Mouse (Mus musculus) limb, embryonic 13.5 days (tissue): ENCODE data around the gene Ptges. TPM values are rescaled to one million over a fixed set of nuclear protein-coding genes. Genes with fewer than 3 reads are reported as not detected.

Source experiments
- ATAC-seq: fragments of 200-750 bp; cut with Nextera tagmentation; 2 replicates; pipeline ENCODE4 v1.8.0; 2017; ENCODE audit warnings: low read depth, moderate number of reproducible peaks, moderate TSS enrichment; ENCODE audit not compliant: low FRiP score
- H3K27ac ChIP-seq: fragments of 300-500 bp; sonication (generic); 2 replicates; pipeline ENCODE4 v1.5.1; 2015; ENCODE audit warnings: inconsistent platforms, mild to moderate bottlenecking, moderate library complexity
- H3K27me3 ChIP-seq: fragments of 300-500 bp; sonication (generic); 2 replicates; pipeline ENCODE4 v1.6.1; 2015; ENCODE audit warnings: mild to moderate bottlenecking, inconsistent platforms
- H3K36me3 ChIP-seq: fragments of 300-500 bp; sonication (generic); 2 replicates; pipeline ENCODE4 v1.6.1; 2015; ENCODE audit warnings: inconsistent platforms, mild to moderate bottlenecking, moderate library complexity
- H3K4me1 ChIP-seq: fragments of 300-500 bp; sonication (generic); 2 replicates; pipeline ENCODE4 v1.6.1; 2015; ENCODE audit warnings: inconsistent platforms
- H3K4me2 ChIP-seq: fragments of 300-500 bp; sonication (generic); replicated peaks from 2 replicates; pipeline ENCODE4 v1.6.1; 2015; ENCODE audit warnings: inconsistent platforms, mild to moderate bottlenecking, moderate library complexity
- H3K4me3 ChIP-seq: fragments of 300-500 bp; sonication (generic); 2 replicates; pipeline ENCODE4 v1.5.1; 2015; ENCODE audit warnings: moderate library complexity, mild to moderate bottlenecking, inconsistent platforms
- H3K9ac ChIP-seq: fragments of 300-500 bp; sonication (generic); 2 replicates; pipeline ENCODE4 v1.6.1; 2015; ENCODE audit warnings: mild to moderate bottlenecking, inconsistent platforms
- H3K9me3 ChIP-seq: fragments of 300-500 bp; sonication (generic); 2 replicates; pipeline ENCODE4 v1.6.1; 2016; ENCODE audit warnings: inconsistent platforms
- WGBS: fragments of 180-500 bp; shearing (Covaris S2); methylation state at CpG from one replicate; pipeline ENCODE4 v1.1.7; 2015; 5-methylcytosine and 5-hydroxymethylcytosine counted together
- polyA plus RNA-seq: library from polyadenylated mRNA; unstranded; fragments of >200 nt; fragmentation: Nextera tagmentation; extraction: Ambion mirVana; gene quantifications from 2 replicates; pipeline ENCODE4 v1.2.1, GENCODE M21; 2015

The Ptges gene
- polyA plus RNA-seq, 1 experiment from 2014 or later, result 16.4 TPM

DNA sequence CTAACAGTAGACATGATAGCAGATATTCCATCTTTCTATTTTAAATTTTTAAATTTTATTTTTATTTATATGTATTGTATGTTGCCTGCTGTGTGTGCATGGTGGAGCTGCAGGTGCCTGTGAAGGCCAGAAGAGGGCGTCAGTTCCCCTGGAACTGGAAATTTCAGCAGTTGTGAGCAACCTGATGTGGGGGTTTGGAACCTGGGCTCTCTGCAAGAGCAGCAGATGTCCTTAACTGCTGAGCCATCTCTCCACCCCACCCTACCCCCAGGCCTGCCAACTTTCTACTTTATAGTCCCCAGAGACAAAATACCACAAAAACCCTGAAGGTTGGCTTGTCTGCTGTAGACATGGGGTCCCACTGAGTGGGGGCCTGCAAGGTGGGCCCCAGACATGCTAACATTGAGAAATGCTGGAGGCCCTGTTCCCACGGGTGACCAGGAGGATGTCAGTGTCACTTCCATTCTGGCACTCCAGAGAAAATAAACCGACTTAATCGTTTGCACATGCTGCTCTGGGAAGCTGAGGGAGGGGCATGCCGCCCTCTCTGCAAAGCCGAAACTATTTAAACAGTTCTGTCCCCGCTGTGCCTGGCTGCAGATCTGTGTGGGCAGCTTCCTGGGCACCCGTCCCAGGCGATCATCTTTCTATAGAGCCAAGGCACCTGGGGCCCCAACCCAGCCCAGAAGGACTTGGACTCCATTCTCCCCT lies 44.1 kb downstream of the Ptges start:
- H3K4me1 ChIP-seq, result peaks cover 13% of the 10 kb centered on the region
- H3K9ac ChIP-seq, result peak overlapping the region; percentile 31; the same call in 1 of the 2 replicates
- peak; percentile 70 for ATAC-seq
- no peaks in the 10 kb centered on the region for H3K27me3 ChIP-seq
- peaks cover 5% of the 10 kb centered on the region; the same call in 1 of the 2 replicates for H3K9me3 ChIP-seq
- 15% methylated on average over 9 of the region's 9 CpGs for WGBS
- peaks cover 43% of the 10 kb centered on the region for H3K36me3 ChIP-seq
- H3K4me3 ChIP-seq, result no peak overlapping the region
- H3K27ac ChIP-seq, result peak overlapping the region; percentile 83
- peak overlapping the region; percentile 21 for H3K4me2 ChIP-seq

- H3K27ac ChIP-seq, result peak overlapping the region; percentile 83
- ATAC-seq, result no peak
- peaks cover 5% of the 10 kb centered on the region; the same call in 1 of the 2 replicates for H3K9me3 ChIP-seq
- 96% methylated on average over 4 of the region's 4 CpGs for WGBS
- H3K4me2 ChIP-seq, result no peak overlapping the region
- H3K27me3 ChIP-seq, result no peaks in the 10 kb centered on the region
- peaks cover 48% of the 10 kb centered on the region for H3K36me3 ChIP-seq
- H3K9ac ChIP-seq, result no peak overlapping the region
- no peak overlapping the region for H3K4me3 ChIP-seq
- H3K4me1 ChIP-seq, result peaks cover 13% of the 10 kb centered on the region
These were observed 44.8 kb downstream of the Ptges start for GRCm38 (mm10) chr2:30884852-30885373.

DNA sequence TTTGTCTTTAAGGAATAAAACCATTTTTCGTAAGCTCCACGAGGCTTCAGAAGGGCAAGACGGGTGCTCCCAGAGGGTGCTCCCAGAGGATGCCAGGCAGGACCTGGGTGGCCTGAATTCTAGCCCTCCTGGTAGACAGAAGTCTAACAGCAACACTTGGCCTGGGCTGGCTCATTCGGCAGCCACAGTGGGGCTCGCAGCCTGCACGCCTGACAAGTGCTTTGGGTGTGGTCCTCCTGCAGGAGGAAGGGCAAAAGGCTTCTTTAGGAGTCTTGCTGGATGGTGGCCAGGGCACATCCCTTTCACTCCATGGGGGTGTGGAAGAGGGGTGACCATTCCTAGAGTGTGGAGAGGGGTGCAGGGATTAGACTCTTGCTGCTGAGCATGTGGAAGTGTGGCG lies 48.4 kb downstream of the Ptges start:
- no peak overlapping the region; the same call in 1 of the 2 replicates for H3K27ac ChIP-seq
- H3K4me2 ChIP-seq, result no peak overlapping the region
- peaks cover 63% of the 10 kb centered on the region for H3K36me3 ChIP-seq
- peaks cover 13% of the 10 kb centered on the region for H3K4me1 ChIP-seq
- H3K9ac ChIP-seq, result no peak overlapping the region
- 85% methylated on average over 7 of the region's 7 CpGs for WGBS
- peaks cover 5% of the 10 kb centered on the region; the same call in 1 of the 2 replicates for H3K9me3 ChIP-seq
- H3K4me3 ChIP-seq, result no peak overlapping the region
- ATAC-seq, result no peak
- no peaks in the 10 kb centered on the region for H3K27me3 ChIP-seq

GRCm38 (mm10) chr2:30879481-30879880 lies 50.2 kb downstream of the Ptges start:
- H3K27ac ChIP-seq, result no peak overlapping the region
- no peak overlapping the region for H3K9ac ChIP-seq
- no peaks in the 10 kb centered on the region for H3K9me3 ChIP-seq
- H3K4me2 ChIP-seq, result no peak overlapping the region
- peaks cover 21% of the 10 kb centered on the region for H3K4me1 ChIP-seq
- ATAC-seq, result no peak
- WGBS, result 93% methylated on average over 15 of the region's 15 CpGs
- no peak overlapping the region for H3K4me3 ChIP-seq
- no peaks in the 10 kb centered on the region for H3K27me3 ChIP-seq
- peaks cover 56% of the 10 kb centered on the region for H3K36me3 ChIP-seq

- peak overlapping the region; percentile 80 for H3K27ac ChIP-seq
- WGBS, result 41% methylated on average over 11 of the region's 11 CpGs
- H3K36me3 ChIP-seq, result peaks cover 27% of the 10 kb centered on the region
- no peak overlapping the region for H3K4me3 ChIP-seq
- H3K4me1 ChIP-seq, result peaks cover 56% of the 10 kb centered on the region
- no peaks in the 10 kb centered on the region for H3K27me3 ChIP-seq
- H3K9ac ChIP-seq, result no peak overlapping the region
- H3K4me2 ChIP-seq, result peak overlapping the region; percentile 34; the same call in 1 of the 2 replicates
- H3K9me3 ChIP-seq, result no peaks in the 10 kb centered on the region
- peak; percentile 17; the same call in 1 of the 2 replicates for ATAC-seq
These were observed 53.8 kb downstream of the Ptges start for GRCm38 (mm10) chr2:30875621-30876432.

DNA sequence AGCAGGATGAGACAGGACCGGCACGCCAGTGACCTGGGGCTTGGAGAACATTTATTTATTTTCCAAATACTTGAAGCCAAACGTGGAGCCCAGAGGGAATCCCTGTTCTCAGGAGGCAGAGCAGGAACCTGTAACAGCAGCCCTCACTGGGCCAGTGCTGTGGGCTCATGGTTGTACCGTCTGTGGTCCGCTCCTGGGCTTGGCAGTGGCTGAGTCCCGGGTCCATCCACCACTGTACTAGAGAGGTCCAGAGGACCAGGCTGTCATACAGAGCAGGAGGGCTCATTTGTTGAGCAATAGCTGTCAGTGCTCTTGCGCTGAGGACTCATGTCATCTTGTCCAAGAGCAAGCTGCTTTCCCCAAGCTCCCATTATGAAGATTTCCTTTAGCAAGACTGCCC lies 54.6 kb downstream of the Ptges start:
- Histone ChIP-seq H3K4me3 (no peak overlapping the region), H3K9me3 (no peaks in the 10 kb centered on the region), H3K9ac (no peak overlapping the region), H3K27me3 (no peaks in the 10 kb centered on the region), H3K4me2 (0 out of 2 replicates have a peak overlapping the region, but pooled peaks have one; percentile 34), H3K27ac (peak overlapping the region; percentile 80), H3K36me3 (peaks cover 20% of the 10 kb centered on the region), H3K4me1 (peaks cover 63% of the 10 kb centered on the region)
- ATAC-seq, result no peak
- 61% methylated on average over 7 of the region's 7 CpGs for WGBS

- peaks cover 70% of the 10 kb centered on the region for H3K4me1 ChIP-seq
- H3K27me3 ChIP-seq, result no peaks in the 10 kb centered on the region
- no peak for ATAC-seq
- no peaks in the 10 kb centered on the region for H3K9me3 ChIP-seq
- peaks cover 15% of the 10 kb centered on the region for H3K36me3 ChIP-seq
- H3K27ac ChIP-seq, result peak overlapping the region; percentile 93; the same call in 1 of the 2 replicates
- WGBS, result 30% methylated on average over 10 of the region's 10 CpGs
- no peak overlapping the region for H3K4me3 ChIP-seq
- peak overlapping the region; percentile 43; the same call in 1 of the 2 replicates for H3K9ac ChIP-seq
- H3K4me2 ChIP-seq, result peak overlapping the region; percentile 14; the same call in 1 of the 2 replicates
These were observed 55.2 kb downstream of the Ptges start for GRCm38 (mm10) chr2:30874445-30874844.

DNA sequence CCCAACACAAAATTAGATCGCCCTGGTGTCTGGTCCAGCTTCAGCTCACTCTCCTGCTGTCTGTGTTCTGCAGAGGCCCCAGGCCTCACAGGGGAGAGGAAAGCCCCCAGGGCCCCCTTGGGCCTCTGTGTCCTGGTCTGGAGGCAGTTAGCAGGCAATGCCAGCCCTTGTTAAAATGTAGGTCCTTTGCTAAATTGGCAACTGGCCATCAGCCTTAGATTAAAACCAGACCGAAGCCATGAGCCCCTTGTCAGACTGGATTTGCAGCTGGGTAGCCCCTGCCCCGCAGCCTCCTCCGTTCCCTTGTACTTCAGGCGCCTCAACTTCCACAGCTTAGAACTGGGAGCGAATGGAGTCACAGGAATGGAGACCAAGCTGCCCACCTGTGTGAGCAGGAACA lies 57.0 kb downstream of the Ptges start:
- Histone ChIP-seq H3K27ac (peak overlapping the region; percentile 93), H3K9me3 (no peaks in the 10 kb centered on the region), H3K9ac (peak overlapping the region; percentile 55), H3K4me3 (no peak overlapping the region), H3K36me3 (peaks cover 9% of the 10 kb centered on the region; the same call in 1 of the 2 replicates), H3K27me3 (no peaks in the 10 kb centered on the region), H3K4me2 (peak overlapping the region; percentile 32; the same call in 1 of the 2 replicates), H3K4me1 (peaks cover 72% of the 10 kb centered on the region)
- 12% methylated on average over 6 of the region's 6 CpGs for WGBS
- peak; percentile 53 for ATAC-seq

- Histone ChIP-seq H3K36me3 (peaks cover 9% of the 10 kb centered on the region; the same call in 1 of the 2 replicates), H3K27ac (peak overlapping the region; percentile 85), H3K4me3 (no peak overlapping the region), H3K4me1 (peaks cover 70% of the 10 kb centered on the region), H3K9ac (0 out of 2 replicates have a peak overlapping the region, but pooled peaks have one; percentile 36), H3K9me3 (no peaks in the 10 kb centered on the region), H3K27me3 (no peaks in the 10 kb centered on the region), H3K4me2 (no peak overlapping the region)
- WGBS, result 74% methylated on average over 8 of the region's 8 CpGs
- ATAC-seq, result no peak
These were observed 58.8 kb downstream of the Ptges start for GRCm38 (mm10) chr2:30870863-30871262.

- ATAC-seq, result peak; percentile 33
- peaks cover 65% of the 10 kb centered on the region for H3K4me1 ChIP-seq
- peak overlapping the region; percentile 37; the same call in 1 of the 2 replicates for H3K4me3 ChIP-seq
- H3K36me3 ChIP-seq, result peaks cover 9% of the 10 kb centered on the region; the same call in 1 of the 2 replicates
- H3K27me3 ChIP-seq, result no peaks in the 10 kb centered on the region
- H3K9ac ChIP-seq, result peak overlapping the region; percentile 63
- peak overlapping the region; percentile 67 for H3K4me2 ChIP-seq
- H3K9me3 ChIP-seq, result no peaks in the 10 kb centered on the region
- 43% methylated on average over 3 of the region's 3 CpGs for whole genome bisulfite sequencing
- H3K27ac ChIP-seq, result peak overlapping the region; percentile 90
These were observed 64.2 kb downstream of the Ptges start for GRCm38 (mm10) chr2:30865426-30865825.

DNA sequence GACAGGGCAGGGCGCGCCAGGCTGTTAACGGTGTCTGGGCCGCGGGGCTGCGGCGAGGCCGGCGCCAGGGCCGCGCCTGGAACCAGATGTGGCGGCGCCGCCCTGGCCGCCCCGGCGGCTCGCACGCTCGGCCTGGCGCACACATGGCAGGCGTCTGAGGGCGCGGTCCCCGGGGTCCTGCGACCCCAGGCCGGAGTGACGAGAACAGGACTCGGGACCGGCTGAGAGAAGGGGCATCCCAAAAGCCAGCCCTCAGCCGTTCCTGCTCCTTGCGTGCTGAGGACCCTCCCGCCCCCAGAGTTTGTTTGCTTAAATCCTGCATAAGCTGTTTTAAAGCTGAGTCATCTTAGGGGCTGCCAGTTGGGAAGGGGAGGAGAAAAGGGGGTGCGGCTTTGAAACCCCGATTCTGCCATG lies 64.7 kb downstream of the Ptges start:
- Histone ChIP-seq H3K4me1 (peaks cover 61% of the 10 kb centered on the region), H3K4me2 (peak overlapping the region; percentile 67), H3K9me3 (no peaks in the 10 kb centered on the region), H3K36me3 (peaks cover 9% of the 10 kb centered on the region; the same call in 1 of the 2 replicates), H3K4me3 (peak overlapping the region; percentile 37), H3K27me3 (no peaks in the 10 kb centered on the region), H3K9ac (peak overlapping the region; percentile 63), H3K27ac (peak overlapping the region; percentile 90)
- 1% methylated on average over 34 of the region's 35 CpGs for WGBS
- peak; percentile 48 for ATAC-seq
